Mouse (Mus musculus) thymus, adult 2 months (tissue): Measurements from ENCODE around the gene Mcu. TPM values are rescaled to one million over a fixed set of nuclear protein-coding genes. Genes with fewer than 3 reads are reported as not detected.

Experiments used
- DNase-seq: peaks from one replicate; pipeline ENCODE4 v3.0.0; 2021
- H3K27ac ChIP-seq: fragments of 200-500 bp; 2 replicates; pipeline ENCODE4 v1.5.1; 2012; ENCODE audit warnings: low read length, control low read depth; ENCODE audit not compliant: control insufficient read depth, insufficient read depth
- H3K27me3 ChIP-seq: fragments of 200-500 bp; 2 replicates; pipeline ENCODE4 v1.6.1; 2012; ENCODE audit warnings: mild to moderate bottlenecking, low read length, moderate library complexity, mixed read lengths; ENCODE audit not compliant: control insufficient read depth, insufficient read depth
- H3K36me3 ChIP-seq: fragments of 200-500 bp; 2 replicates; pipeline ENCODE4 v1.6.1; 2012; ENCODE audit warnings: mild to moderate bottlenecking, low read length, moderate library complexity; ENCODE audit not compliant: control insufficient read depth, insufficient read depth
- H3K4me1 ChIP-seq: fragments of 200-500 bp; replicated peaks from 2 replicates; pipeline ENCODE4 v1.6.1; 2012; ENCODE audit warnings: low read length; ENCODE audit not compliant: control insufficient read depth, insufficient read depth
- H3K4me3 ChIP-seq: fragments of 200-500 bp; 2 replicates; pipeline ENCODE4 v1.5.1; 2012; ENCODE audit warnings: mild to moderate bottlenecking, low read length, control low read depth, moderate library complexity; ENCODE audit not compliant: control insufficient read depth, insufficient read depth
- CTCF ChIP-seq: fragments of 200-500 bp; IDR thresholded peaks from 2 replicates; pipeline ENCODE4 v1.5.1; 2012; ENCODE audit warnings: mild to moderate bottlenecking, control low read depth, low read length, moderate library complexity, borderline replicate concordance; ENCODE audit not compliant: control insufficient read depth, poor library complexity, insufficient read depth; ENCODE audit errors: extremely low read depth
- POLR2A ChIP-seq: fragments of 200-500 bp; IDR thresholded peaks from 2 replicates; pipeline ENCODE4 v1.6.1; 2012; ENCODE audit warnings: mild to moderate bottlenecking, low read length, control low read depth, moderate library complexity; ENCODE audit not compliant: control insufficient read depth, poor library complexity, insufficient read depth; ENCODE audit errors: extremely low read depth
- WGBS: fragments of 180-500 bp; shearing (Covaris S2); methylation state at CpG from one replicate; pipeline ENCODE4 v1.1.7; 2018; 5-methylcytosine and 5-hydroxymethylcytosine counted together
- polyA plus RNA-seq: library from polyadenylated mRNA; depleted of rRNA; stranded (reverse); fragments of >200 nt; gene quantifications from 2 replicates; pipeline ENCODE4 v1.2.3, GENCODE M21; 2012

The Mcu gene
- polyA plus RNA-seq, 1 experiment, result 18.2 TPM

GRCm38 (mm10) chr10:59451839-59452238 lies 164.7 kb downstream of the Mcu start:
- Histone ChIP-seq H3K27me3 (no peaks in the 10 kb centered on the region), H3K4me3 (no peak overlapping the region), H3K4me1 (no peaks in the 10 kb centered on the region), H3K27ac (no peak overlapping the region), H3K36me3 (peaks cover 11% of the 10 kb centered on the region; the same call in 1 of the 2 replicates)
- DNase-seq, result no peak
- no peak for TF ChIP-seq CTCF
- no peak for TF ChIP-seq POLR2A
- WGBS, result 97% methylated on average over 5 of the region's 5 CpGs

GRCm38 (mm10) chr10:59447546-59447945 lies 168.9 kb downstream of the Mcu start:
- TF ChIP-seq POLR2A (no peak), CTCF (no peak)
- Histone ChIP-seq H3K4me1 (no peaks in the 10 kb centered on the region), H3K36me3 (peaks cover 11% of the 10 kb centered on the region; the same call in 1 of the 2 replicates), H3K27me3 (no peaks in the 10 kb centered on the region), H3K27ac (no peak overlapping the region), H3K4me3 (no peak overlapping the region)
- DNase-seq, result no peak
- 94% methylated on average over 9 of the region's 9 CpGs for WGBS

GRCm38 (mm10) chr10:59446911-59447437 lies 169.5 kb downstream of the Mcu start:
- whole genome bisulfite sequencing, result 93% methylated on average over 10 of the region's 10 CpGs
- no peaks in the 10 kb centered on the region for H3K27me3 ChIP-seq
- H3K4me1 ChIP-seq, result no peaks in the 10 kb centered on the region
- H3K27ac ChIP-seq, result no peak overlapping the region
- no peak for DNase-seq
- no peak overlapping the region for H3K4me3 ChIP-seq
- peaks cover 11% of the 10 kb centered on the region; the same call in 1 of the 2 replicates for H3K36me3 ChIP-seq
- TF ChIP-seq POLR2A (no peak), CTCF (no peak)

- Histone ChIP-seq H3K4me1 (no peaks in the 10 kb centered on the region), H3K4me3 (no peak overlapping the region), H3K27me3 (no peaks in the 10 kb centered on the region), H3K27ac (no peak overlapping the region), H3K36me3 (peaks cover 7% of the 10 kb centered on the region; the same call in 1 of the 2 replicates)
- WGBS, result 84% methylated on average over 8 of the region's 8 CpGs
- DNase-seq, result no peak
- TF ChIP-seq CTCF (no peak), POLR2A (no peak)
These were observed 171.9 kb downstream of the Mcu start for GRCm38 (mm10) chr10:59444635-59445034.

- no peaks in the 10 kb centered on the region for H3K27me3 ChIP-seq
- no peak overlapping the region for H3K27ac ChIP-seq
- H3K36me3 ChIP-seq, result peaks cover 7% of the 10 kb centered on the region; the same call in 1 of the 2 replicates
- no peak for DNase-seq
- no peaks in the 10 kb centered on the region for H3K4me1 ChIP-seq
- 39% methylated on average over 3 of the region's 3 CpGs for WGBS
- TF ChIP-seq POLR2A (no peak), CTCF (no peak)
- H3K4me3 ChIP-seq, result no peak overlapping the region
These were observed 172.4 kb downstream of the Mcu start for GRCm38 (mm10) chr10:59444106-59444505.

- WGBS, result 45% methylated on average over 7 of the region's 7 CpGs
- Histone ChIP-seq H3K4me3 (no peak overlapping the region), H3K4me1 (no peaks in the 10 kb centered on the region)
These were observed 173.3 kb downstream of the Mcu start for GRCm38 (mm10) chr10:59443212-59443611.

More at GRCm38 (mm10) chr10:59443212-59443611, 173.3 kb downstream of the Mcu start:
- DNase-seq, result no peak
- Histone ChIP-seq H3K36me3 (peaks cover 4% of the 10 kb centered on the region; the same call in 1 of the 2 replicates), H3K27me3 (no peaks in the 10 kb centered on the region), H3K27ac (no peak overlapping the region)
- no peak for TF ChIP-seq POLR2A
- no peak for TF ChIP-seq CTCF
